Mouse (Mus musculus): ENCODE results near the gene Inpp5b. TPM values are rescaled to one million over a fixed set of nuclear protein-coding genes. Genes with fewer than 3 reads are reported as not detected.

Gene Inpp5b
- total RNA-seq, 1 experiment from 2014 or later, result 26.2 TPM

- peak; percentile 62 for ATAC-seq (ENCODE audit: extremely low read depth, insufficient number of reproducible peaks, low FRiP score, poor library complexity, severe bottlenecking)
These were observed 60.1 kb downstream of the Inpp5b start, which contains the start of gene Mtf1 for GRCm38 (mm10) chr4:124801552-124802308. Gene Mtf1, plus strand, starts transcription at chr4:124802104.

GRCm38 (mm10) chr4:124802309-124803260, 60.9 kb downstream of the Inpp5b start:
- peak; percentile 97 for ATAC-seq (ENCODE audit: extremely low read depth, insufficient number of reproducible peaks, low FRiP score, poor library complexity, severe bottlenecking)

- ATAC-seq (ENCODE audit: extremely low read depth, insufficient number of reproducible peaks, low FRiP score, poor library complexity, severe bottlenecking), result no peak
These were observed 61.8 kb downstream of the Inpp5b start for GRCm38 (mm10) chr4:124803406-124803805.

- no peak for ATAC-seq (ENCODE audit: extremely low read depth, insufficient number of reproducible peaks, low FRiP score, poor library complexity, severe bottlenecking)
These were observed 66.9 kb downstream of the Inpp5b start for GRCm38 (mm10) chr4:124808511-124808910.

- ATAC-seq (ENCODE audit: extremely low read depth, insufficient number of reproducible peaks, low FRiP score, poor library complexity, severe bottlenecking), result no peak
These were observed 67.7 kb downstream of the Inpp5b start for GRCm38 (mm10) chr4:124809136-124809883.

GRCm38 (mm10) chr4:124810056-124810455, 68.4 kb downstream of the Inpp5b start:
- no peak for ATAC-seq (ENCODE audit: extremely low read depth, insufficient number of reproducible peaks, low FRiP score, poor library complexity, severe bottlenecking)

- ATAC-seq (ENCODE audit: extremely low read depth, insufficient number of reproducible peaks, low FRiP score, poor library complexity, severe bottlenecking), result no peak
These were observed 69.8 kb downstream of the Inpp5b start for GRCm38 (mm10) chr4:124811347-124811975.

GRCm38 (mm10) chr4:124815901-124816300, 74.3 kb downstream of the Inpp5b start:
- ATAC-seq (ENCODE audit: extremely low read depth, insufficient number of reproducible peaks, low FRiP score, poor library complexity, severe bottlenecking), result no peak

- 0 out of 2 replicates have a peak, but pooled peaks have one; percentile 33 for ATAC-seq (ENCODE audit: extremely low read depth, insufficient number of reproducible peaks, low FRiP score, poor library complexity, severe bottlenecking)
These were observed 76.2 kb downstream of the Inpp5b start for GRCm38 (mm10) chr4:124817803-124818202.

GRCm38 (mm10) chr4:124818832-124819231, 77.2 kb downstream of the Inpp5b start:
- no peak for ATAC-seq (ENCODE audit: extremely low read depth, insufficient number of reproducible peaks, low FRiP score, poor library complexity, severe bottlenecking)

GRCm38 (mm10) chr4:124824967-124825366, 83.3 kb downstream of the Inpp5b start:
- no peak for ATAC-seq (ENCODE audit: extremely low read depth, insufficient number of reproducible peaks, low FRiP score, poor library complexity, severe bottlenecking)

- no peak for ATAC-seq (ENCODE audit: extremely low read depth, insufficient number of reproducible peaks, low FRiP score, poor library complexity, severe bottlenecking)
These were observed 83.8 kb downstream of the Inpp5b start for GRCm38 (mm10) chr4:124825371-124825965.

- no peak for ATAC-seq (ENCODE audit: extremely low read depth, insufficient number of reproducible peaks, low FRiP score, poor library complexity, severe bottlenecking)
These were observed 88.0 kb downstream of the Inpp5b start for GRCm38 (mm10) chr4:124829671-124830070.

GRCm38 (mm10) chr4:124832796-124833195, 91.1 kb downstream of the Inpp5b start:
- ATAC-seq (ENCODE audit: extremely low read depth, insufficient number of reproducible peaks, low FRiP score, poor library complexity, severe bottlenecking), result no peak

GRCm38 (mm10) chr4:124838035-124838700, 96.5 kb downstream of the Inpp5b start:
- no peak for ATAC-seq (ENCODE audit: extremely low read depth, insufficient number of reproducible peaks, low FRiP score, poor library complexity, severe bottlenecking)

- ATAC-seq (ENCODE audit: extremely low read depth, insufficient number of reproducible peaks, low FRiP score, poor library complexity, severe bottlenecking), result no peak
These were observed 99.3 kb downstream of the Inpp5b start for GRCm38 (mm10) chr4:124840998-124841397.

GRCm38 (mm10) chr4:124843493-124843892, 101.8 kb downstream of the Inpp5b start:
- ATAC-seq (ENCODE audit: extremely low read depth, insufficient number of reproducible peaks, low FRiP score, poor library complexity, severe bottlenecking), result peak; percentile 54; the same call in 1 of the 2 replicates

GRCm38 (mm10) chr4:124847573-124847972, 105.9 kb downstream of the Inpp5b start:
- ATAC-seq (ENCODE audit: extremely low read depth, insufficient number of reproducible peaks, low FRiP score, poor library complexity, severe bottlenecking), result peak; percentile 54
